Mouse (Mus musculus) limb, embryonic 10.5 days (tissue): ENCODE data around the gene Vamp2. TPM values are rescaled to one million over a fixed set of nuclear protein-coding genes. Genes with fewer than 3 reads are reported as not detected.

Source experiments
- DNase-seq: peaks from one replicate; pipeline ENCODE4 v3.0.0-alpha.2; 2017; ENCODE audit warnings: low spot score
- H3K27ac ChIP-seq: fragments of 300-500 bp; sonication (generic); 2 replicates; pipeline ENCODE4 v1.5.1; 2016; ENCODE audit warnings: mild to moderate bottlenecking
- H3K27me3 ChIP-seq: fragments of 300-500 bp; sonication (generic); 2 replicates; pipeline ENCODE4 v1.6.1; 2016; ENCODE audit warnings: low read depth, mild to moderate bottlenecking; ENCODE audit not compliant: poor library complexity, severe bottlenecking
- H3K36me3 ChIP-seq: fragments of 300-500 bp; sonication (generic); 2 replicates; pipeline ENCODE4 v1.6.1; 2016; ENCODE audit warnings: mild to moderate bottlenecking, moderate library complexity
- H3K4me1 ChIP-seq: fragments of 300-500 bp; sonication (generic); 2 replicates; pipeline ENCODE4 v1.6.1; 2016
- H3K4me3 ChIP-seq: fragments of 300-500 bp; sonication (generic); 2 replicates; pipeline ENCODE4 v1.5.1; 2016; ENCODE audit warnings: mild to moderate bottlenecking, moderate library complexity
- H3K9me3 ChIP-seq: fragments of 300-500 bp; sonication (generic); replicated peaks from 2 replicates; pipeline ENCODE4 v1.6.1; 2016; ENCODE audit warnings: mild to moderate bottlenecking
- WGBS: fragments of 180-500 bp; shearing (Covaris S2); methylation state at CpG from one replicate; pipeline ENCODE4 v1.1.7; 2016; 5-methylcytosine and 5-hydroxymethylcytosine counted together
- polyA plus RNA-seq: library from polyadenylated mRNA; unstranded; fragments of >200 nt; fragmentation: Nextera tagmentation; extraction: Ambion mirVana; gene quantifications from 2 replicates; pipeline ENCODE4 v1.2.1, GENCODE M21; 2016

The Vamp2 gene
- polyA plus RNA-seq, 1 experiment from 2014 or later, result 72.1 TPM

- H3K27ac ChIP-seq, result peak overlapping the region; percentile 91
- WGBS, result 1% methylated on average over 13 of the region's 13 CpGs
- no peak for DNase-seq
- no peaks in the 10 kb centered on the region for H3K36me3 ChIP-seq
- H3K27me3 ChIP-seq, result no peaks in the 10 kb centered on the region
- H3K9me3 ChIP-seq, result no peaks in the 10 kb centered on the region
- H3K4me3 ChIP-seq, result peak overlapping the region; percentile 74
- peaks cover 58% of the 10 kb centered on the region for H3K4me1 ChIP-seq
Observed at GRCm38 (mm10) chr11:69070093-69070492, 18.2 kb upstream of the Vamp2 start.

- Histone ChIP-seq H3K9me3 (no peaks in the 10 kb centered on the region), H3K4me1 (peaks cover 55% of the 10 kb centered on the region), H3K4me3 (peak within 1 kb of the TSS; percentile 74), H3K27ac (peak within 1 kb of the TSS; percentile 91), H3K27me3 (no peaks in the 10 kb centered on the region), H3K36me3 (no peaks in the 10 kb centered on the region)
- DNase-seq, result peak; percentile 94
- WGBS, result under 1% methylated on average over 47 of the region's 47 CpGs
Observed at GRCm38 (mm10) chr11:69070590-69071222, 17.6 kb upstream of the Vamp2 start, which contains the start of gene Tmem107. Gene Tmem107 (plus strand): TSS chr11:69070806.

GRCm38 (mm10) chr11:69071262-69071661 is 17.0 kb upstream of the Vamp2 start:
- peak overlapping the region; percentile 74 for H3K4me3 ChIP-seq
- H3K9me3 ChIP-seq, result no peaks in the 10 kb centered on the region
- 23% methylated on average over 9 of the region's 9 CpGs for WGBS
- H3K4me1 ChIP-seq, result peaks cover 50% of the 10 kb centered on the region
- no peaks in the 10 kb centered on the region for H3K36me3 ChIP-seq
- H3K27ac ChIP-seq, result peak overlapping the region; percentile 91
- no peaks in the 10 kb centered on the region for H3K27me3 ChIP-seq
- DNase-seq, result no peak

GRCm38 (mm10) chr11:69072234-69072633 is 16.1 kb upstream of the Vamp2 start:
- no peaks in the 10 kb centered on the region for H3K9me3 ChIP-seq
- DNase-seq, result no peak
- no peaks in the 10 kb centered on the region for H3K27me3 ChIP-seq
- WGBS, result 88% methylated on average over 11 of the region's 11 CpGs
- H3K4me3 ChIP-seq, result peak overlapping the region; percentile 43
- H3K27ac ChIP-seq, result peak overlapping the region; percentile 93
- no peaks in the 10 kb centered on the region for H3K36me3 ChIP-seq
- peaks cover 41% of the 10 kb centered on the region for H3K4me1 ChIP-seq

GRCm38 (mm10) chr11:69072666-69073064 is 15.6 kb upstream of the Vamp2 start:
- Histone ChIP-seq H3K4me1 (peaks cover 41% of the 10 kb centered on the region), H3K27ac (peak overlapping the region; percentile 93), H3K27me3 (no peaks in the 10 kb centered on the region), H3K4me3 (peak overlapping the region; percentile 43), H3K9me3 (no peaks in the 10 kb centered on the region), H3K36me3 (no peaks in the 10 kb centered on the region)
- WGBS, result 14% methylated on average over 9 of the region's 9 CpGs
- DNase-seq, result no peak

GRCm38 (mm10) chr11:69073065-69073888 is 15.0 kb upstream of the Vamp2 start:
- Histone ChIP-seq H3K27ac (peak overlapping the region; percentile 93), H3K27me3 (no peaks in the 10 kb centered on the region), H3K36me3 (no peaks in the 10 kb centered on the region), H3K4me1 (peaks cover 47% of the 10 kb centered on the region), H3K9me3 (no peaks in the 10 kb centered on the region), H3K4me3 (peak overlapping the region; percentile 43)
- under 1% methylated on average over 14 of the region's 14 CpGs for WGBS
- peak; percentile 81 for DNase-seq

- no peak for DNase-seq
- peak overlapping the region; percentile 18; the same call in 1 of the 2 replicates for H3K4me3 ChIP-seq
- peak overlapping the region; percentile 46 for H3K27ac ChIP-seq
- H3K9me3 ChIP-seq, result no peaks in the 10 kb centered on the region
- WGBS, result 45% methylated on average over 6 of the region's 6 CpGs
- H3K36me3 ChIP-seq, result no peaks in the 10 kb centered on the region
- H3K4me1 ChIP-seq, result peaks cover 53% of the 10 kb centered on the region
- H3K27me3 ChIP-seq, result no peaks in the 10 kb centered on the region
Observed at GRCm38 (mm10) chr11:69073951-69074775, 14.1 kb upstream of the Vamp2 start.

- Histone ChIP-seq H3K27ac (no peak overlapping the region), H3K4me1 (peaks cover 51% of the 10 kb centered on the region), H3K27me3 (no peaks in the 10 kb centered on the region), H3K36me3 (no peaks in the 10 kb centered on the region), H3K4me3 (no peak overlapping the region), H3K9me3 (no peaks in the 10 kb centered on the region)
- WGBS, result 65% methylated on average over 2 of the region's 2 CpGs
- DNase-seq, result no peak
Observed at GRCm38 (mm10) chr11:69074776-69075069, 13.6 kb upstream of the Vamp2 start.

GRCm38 (mm10) chr11:69075764-69076479 is 12.4 kb upstream of the Vamp2 start:
- H3K9me3 ChIP-seq, result no peaks in the 10 kb centered on the region
- H3K27me3 ChIP-seq, result no peaks in the 10 kb centered on the region
- no peak for DNase-seq
- H3K27ac ChIP-seq, result no peak overlapping the region
- no peaks in the 10 kb centered on the region for H3K36me3 ChIP-seq
- no peak overlapping the region for H3K4me3 ChIP-seq
- peaks cover 53% of the 10 kb centered on the region for H3K4me1 ChIP-seq
- WGBS, result 52% methylated on average over 9 of the region's 9 CpGs

GRCm38 (mm10) chr11:69076572-69076971 is 11.7 kb upstream of the Vamp2 start:
- WGBS, result 82% methylated on average over 5 of the region's 5 CpGs
- DNase-seq, result no peak
- no peak overlapping the region for H3K27ac ChIP-seq
- H3K4me3 ChIP-seq, result no peak overlapping the region
- H3K9me3 ChIP-seq, result no peaks in the 10 kb centered on the region
- peaks cover 46% of the 10 kb centered on the region for H3K4me1 ChIP-seq
- H3K27me3 ChIP-seq, result no peaks in the 10 kb centered on the region
- H3K36me3 ChIP-seq, result no peaks in the 10 kb centered on the region

- H3K36me3 ChIP-seq, result no peaks in the 10 kb centered on the region
- H3K4me1 ChIP-seq, result peaks cover 41% of the 10 kb centered on the region
- H3K27me3 ChIP-seq, result no peaks in the 10 kb centered on the region
- 90% methylated on average over 9 of the region's 9 CpGs for WGBS
- no peaks in the 10 kb centered on the region for H3K9me3 ChIP-seq
- no peak overlapping the region; the same call in 1 of the 2 replicates for H3K27ac ChIP-seq
- DNase-seq, result no peak
- no peak overlapping the region for H3K4me3 ChIP-seq
Observed at GRCm38 (mm10) chr11:69077316-69077715, 11.0 kb upstream of the Vamp2 start.

- Histone ChIP-seq H3K4me3 (no peak overlapping the region), H3K27me3 (no peaks in the 10 kb centered on the region), H3K36me3 (no peaks in the 10 kb centered on the region), H3K4me1 (peaks cover 33% of the 10 kb centered on the region), H3K27ac (no peak overlapping the region; the same call in 1 of the 2 replicates), H3K9me3 (no peaks in the 10 kb centered on the region)
- no peak for DNase-seq
- 65% methylated on average over 6 of the region's 6 CpGs for WGBS
Observed at GRCm38 (mm10) chr11:69078041-69078440, 10.2 kb upstream of the Vamp2 start.
